Mouse (Mus musculus): ENCODE measurements around the gene Pgm2l1. TPM values are rescaled to one million over a fixed set of nuclear protein-coding genes. Genes with fewer than 3 reads are reported as not detected.

Pgm2l1 gene
- polyA plus RNA-seq, 1 experiment: 8.0 TPM

- TF ChIP-seq GATA1 (IDR thresholded peaks at IDR 0.05; ENCODE audit: borderline replicate concordance, low read length): no peak
- no peak for TF ChIP-seq FLI1 (IDR thresholded peaks at IDR 0.05; ENCODE audit: low read length)
- no peaks in the 10 kb centered on the region for H3K36me3 ChIP-seq (replicated peaks; ENCODE audit: low read length)
- H3K4me1 ChIP-seq: peaks cover 45% of the 10 kb centered on the region
- H3K27me3 ChIP-seq (replicated peaks): peaks cover 65% of the 10 kb centered on the region
- no peaks in the 10 kb centered on the region for H3K9me3 ChIP-seq
- no peak overlapping the region for H3K4me3 ChIP-seq (replicated peaks)
These were observed 80.9 kb downstream of the Pgm2l1 start for GRCm38 (mm10) chr7:100307872-100308653.

DNA sequence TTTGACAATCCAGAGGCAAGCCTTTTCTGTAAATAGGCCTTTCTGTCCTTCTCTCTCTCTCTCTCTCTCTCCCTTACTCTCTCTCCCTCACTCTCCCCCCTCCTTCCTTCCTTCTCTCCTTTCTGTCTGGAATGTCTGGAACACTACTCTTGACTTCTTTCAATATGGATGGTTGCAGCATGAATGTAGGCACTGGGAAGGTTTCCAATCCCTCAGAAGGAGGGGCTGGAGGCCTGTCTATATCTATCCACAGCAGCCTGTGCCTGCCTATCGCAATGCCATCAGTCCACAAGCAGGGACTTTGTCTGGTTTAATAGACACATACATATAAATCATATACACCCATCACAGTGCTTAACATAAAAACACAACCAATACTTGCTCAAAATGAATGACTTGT is 82.0 kb downstream of the Pgm2l1 start:
- H3K4me3 ChIP-seq (replicated peaks): no peak overlapping the region
- H3K36me3 ChIP-seq (replicated peaks; ENCODE audit: low read length): no peaks in the 10 kb centered on the region
- H3K27me3 ChIP-seq (replicated peaks): peaks cover 61% of the 10 kb centered on the region
- peaks cover 52% of the 10 kb centered on the region for H3K4me1 ChIP-seq
- TF ChIP-seq FLI1 (IDR thresholded peaks at IDR 0.05; ENCODE audit: low read length) (no peak), GATA1 (IDR thresholded peaks at IDR 0.05; ENCODE audit: borderline replicate concordance, low read length) (no peak)
- H3K9me3 ChIP-seq: no peaks in the 10 kb centered on the region

DNA sequence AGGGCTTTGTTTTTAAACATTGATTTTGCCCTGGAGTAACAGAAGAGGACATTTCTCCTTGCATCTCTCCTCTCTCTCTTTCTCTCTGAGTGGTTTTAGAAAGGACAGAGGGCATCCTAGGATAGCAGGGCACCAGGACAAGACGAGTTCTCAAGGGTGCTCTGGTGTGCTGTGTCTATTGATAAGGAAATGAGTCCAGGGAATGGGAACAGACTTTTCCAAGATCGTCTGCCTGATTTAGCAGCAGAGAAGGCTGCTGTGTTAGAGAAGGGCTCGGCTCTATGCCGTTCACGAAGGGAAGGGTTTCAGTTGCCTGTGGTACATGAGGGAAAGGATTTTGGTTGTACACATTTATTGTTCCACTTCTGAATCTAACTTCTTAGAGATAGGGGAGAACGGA is 82.5 kb downstream of the Pgm2l1 start:
- no peak overlapping the region for H3K4me3 ChIP-seq (replicated peaks)
- H3K4me1 ChIP-seq: peaks cover 52% of the 10 kb centered on the region
- no peaks in the 10 kb centered on the region for H3K9me3 ChIP-seq
- H3K36me3 ChIP-seq (replicated peaks; ENCODE audit: low read length): no peaks in the 10 kb centered on the region
- H3K27me3 ChIP-seq (replicated peaks): peaks cover 58% of the 10 kb centered on the region
- no peak for TF ChIP-seq GATA1 (IDR thresholded peaks at IDR 0.05; ENCODE audit: borderline replicate concordance, low read length)
- TF ChIP-seq FLI1 (IDR thresholded peaks at IDR 0.05; ENCODE audit: low read length): no peak

DNA sequence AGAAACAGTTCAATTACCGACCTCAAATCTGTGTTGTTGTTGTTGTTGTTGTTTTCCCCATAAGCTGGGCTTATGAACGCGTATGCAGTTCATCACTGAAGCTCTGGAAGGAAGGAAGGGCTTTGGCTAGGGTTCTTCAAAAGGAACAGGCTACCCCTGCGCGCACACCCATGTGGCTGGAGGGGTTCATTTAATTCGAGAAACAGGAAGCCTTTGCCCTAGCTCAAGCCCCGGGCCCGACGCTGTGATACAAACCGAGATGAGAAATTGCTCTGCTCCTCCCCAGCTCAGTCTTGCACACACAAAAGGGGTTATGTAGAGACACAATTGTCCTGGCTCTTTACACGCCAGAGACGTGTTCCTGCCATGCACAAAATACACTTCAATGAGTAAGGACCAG is 83.1 kb downstream of the Pgm2l1 start:
- Histone ChIP-seq H3K9me3 (no peaks in the 10 kb centered on the region), H3K27me3 (replicated peaks) (peaks cover 57% of the 10 kb centered on the region), H3K36me3 (replicated peaks; ENCODE audit: low read length) (no peaks in the 10 kb centered on the region), H3K4me1 (peaks cover 58% of the 10 kb centered on the region), H3K4me3 (replicated peaks) (no peak overlapping the region)
- TF ChIP-seq GATA1 (IDR thresholded peaks at IDR 0.05; ENCODE audit: borderline replicate concordance, low read length): no peak
- no peak for TF ChIP-seq FLI1 (IDR thresholded peaks at IDR 0.05; ENCODE audit: low read length)

GRCm38 (mm10) chr7:100312716-100313115 is 85.5 kb downstream of the Pgm2l1 start:
- H3K9me3 ChIP-seq: peaks cover 8% of the 10 kb centered on the region; the same call in 1 of the 2 replicates

DNA sequence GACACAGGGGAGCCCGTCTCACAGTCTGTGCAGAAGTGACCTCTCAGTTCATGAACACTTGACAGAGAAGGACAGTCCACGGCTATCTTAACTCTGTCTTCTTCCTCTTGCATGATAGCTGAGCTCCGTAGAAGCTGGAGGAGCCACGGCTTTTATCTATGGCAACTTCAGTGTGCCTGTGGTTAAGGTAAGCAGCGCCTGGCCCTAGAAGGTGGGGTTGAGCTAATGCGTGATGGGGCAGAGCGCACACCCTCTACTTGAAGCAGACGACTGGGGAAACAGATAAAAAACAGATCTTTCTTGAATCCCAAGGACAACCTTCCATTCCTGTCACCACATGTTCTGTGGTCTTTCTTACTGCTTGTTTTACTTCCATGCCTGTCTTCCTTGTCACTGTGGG is 89.7 kb downstream of the Pgm2l1 start:
- Histone ChIP-seq H3K9me3 (peaks cover 20% of the 10 kb centered on the region), H3K36me3 (replicated peaks; ENCODE audit: low read length) (no peaks in the 10 kb centered on the region), H3K4me1 (peaks cover 40% of the 10 kb centered on the region), H3K4me3 (replicated peaks) (no peak overlapping the region), H3K27me3 (replicated peaks) (peaks cover 33% of the 10 kb centered on the region)
- no peak for TF ChIP-seq GATA1 (IDR thresholded peaks at IDR 0.05; ENCODE audit: borderline replicate concordance, low read length)
- no peak for TF ChIP-seq FLI1 (IDR thresholded peaks at IDR 0.05; ENCODE audit: low read length)

More at GRCm38 (mm10) chr7:100312716-100313115, 85.5 kb downstream of the Pgm2l1 start:
- H3K4me3 ChIP-seq (replicated peaks): peak overlapping the region; percentile 80
- no peaks in the 10 kb centered on the region for H3K36me3 ChIP-seq (replicated peaks; ENCODE audit: low read length)
- H3K27me3 ChIP-seq (replicated peaks): peaks cover 57% of the 10 kb centered on the region
- TF ChIP-seq GATA1 (IDR thresholded peaks at IDR 0.05; ENCODE audit: borderline replicate concordance, low read length) (no peak), FLI1 (IDR thresholded peaks at IDR 0.05; ENCODE audit: low read length) (no peak)
- H3K4me1 ChIP-seq: peaks cover 62% of the 10 kb centered on the region

GRCm38 (mm10) chr7:100317534-100317933 is 90.3 kb downstream of the Pgm2l1 start:
- H3K36me3 ChIP-seq (replicated peaks; ENCODE audit: low read length): no peaks in the 10 kb centered on the region
- no peak overlapping the region for H3K4me3 ChIP-seq (replicated peaks)
- peaks cover 33% of the 10 kb centered on the region for H3K27me3 ChIP-seq (replicated peaks)
- H3K9me3 ChIP-seq: peaks cover 20% of the 10 kb centered on the region
- TF ChIP-seq GATA1 (IDR thresholded peaks at IDR 0.05; ENCODE audit: borderline replicate concordance, low read length) (no peak), FLI1 (IDR thresholded peaks at IDR 0.05; ENCODE audit: low read length) (no peak)
- peaks cover 34% of the 10 kb centered on the region for H3K4me1 ChIP-seq

DNA sequence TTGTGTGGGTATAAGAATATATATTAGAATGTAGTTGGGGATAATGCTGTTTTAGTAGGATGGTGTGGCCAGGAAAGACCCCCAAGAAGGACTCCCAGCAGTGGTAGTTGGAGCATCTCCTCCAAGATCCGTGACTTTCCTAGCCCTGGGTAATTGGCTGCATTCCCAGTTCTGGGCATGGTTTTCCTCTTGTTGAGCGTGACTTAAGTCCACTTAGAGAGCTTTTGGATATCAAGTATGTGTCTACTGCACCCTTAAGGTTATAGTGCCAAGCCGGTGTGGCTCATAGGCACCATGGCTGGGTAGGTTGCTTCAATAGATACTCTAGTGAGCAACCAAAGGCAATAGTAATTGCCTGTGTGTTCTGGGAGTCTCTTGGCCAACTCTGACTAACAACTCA is 96.5 kb downstream of the Pgm2l1 start:
- TF ChIP-seq FLI1 (IDR thresholded peaks at IDR 0.05; ENCODE audit: low read length): no peak
- no peak for TF ChIP-seq GATA1 (IDR thresholded peaks at IDR 0.05; ENCODE audit: borderline replicate concordance, low read length)
- Histone ChIP-seq H3K4me1 (no peaks in the 10 kb centered on the region), H3K36me3 (replicated peaks; ENCODE audit: low read length) (peaks cover 46% of the 10 kb centered on the region), H3K9me3 (peaks cover 12% of the 10 kb centered on the region), H3K4me3 (replicated peaks) (no peak overlapping the region), H3K27me3 (replicated peaks) (peaks cover 7% of the 10 kb centered on the region)

- Histone ChIP-seq H3K36me3 (replicated peaks; ENCODE audit: low read length) (peaks cover 63% of the 10 kb centered on the region), H3K9me3 (peaks cover 7% of the 10 kb centered on the region), H3K4me1 (no peaks in the 10 kb centered on the region), H3K27me3 (replicated peaks) (peaks cover 4% of the 10 kb centered on the region), H3K4me3 (replicated peaks) (no peak overlapping the region)
- TF ChIP-seq FLI1 (IDR thresholded peaks at IDR 0.05; ENCODE audit: low read length) (no peak), GATA1 (IDR thresholded peaks at IDR 0.05; ENCODE audit: borderline replicate concordance, low read length) (no peak)
These were observed 98.3 kb downstream of the Pgm2l1 start for GRCm38 (mm10) chr7:100325482-100325881.

DNA sequence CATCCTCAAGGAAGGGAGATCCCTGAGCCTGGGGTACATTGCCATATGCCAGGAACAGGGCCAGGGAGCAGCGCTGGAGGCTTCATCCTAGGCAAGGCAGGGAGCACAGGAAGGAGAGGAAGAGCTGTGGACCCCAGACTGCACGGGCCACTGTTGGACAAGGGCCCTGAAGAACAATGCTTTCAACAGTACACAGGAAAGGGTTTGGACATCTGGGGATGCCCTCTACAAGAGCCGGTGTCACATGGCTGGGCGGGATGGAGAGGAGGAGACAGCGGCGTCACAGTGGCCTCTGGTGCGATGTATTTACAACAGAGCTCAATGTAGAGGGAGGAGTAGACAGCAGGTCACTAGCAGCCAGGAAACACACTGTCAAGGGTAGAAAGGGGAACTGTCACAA is 100.3 kb downstream of the Pgm2l1 start:
- Histone ChIP-seq H3K9me3 (no peaks in the 10 kb centered on the region), H3K4me1 (no peaks in the 10 kb centered on the region), H3K4me3 (replicated peaks) (no peak overlapping the region), H3K36me3 (replicated peaks; ENCODE audit: low read length) (peaks cover 83% of the 10 kb centered on the region), H3K27me3 (replicated peaks) (no peaks in the 10 kb centered on the region)
- TF ChIP-seq GATA1 (IDR thresholded peaks at IDR 0.05; ENCODE audit: borderline replicate concordance, low read length) (no peak), FLI1 (IDR thresholded peaks at IDR 0.05; ENCODE audit: low read length) (no peak)

Other genes starting within 250 kb of the Pgm2l1 start
- 0.82 and 0.87 TPM in 2 replicates for gene Rnf169, start 246.9 kb upstream of the Pgm2l1 start, polyA plus RNA-seq (2012; ENCODE audit: insufficient read depth, low replicate concordance)
- 0.15 TPM in 1 of 2 replicates, not detected in the other for gene Chrdl2, start 221.2 kb upstream of the Pgm2l1 start, polyA plus RNA-seq (2012; ENCODE audit: insufficient read depth, low replicate concordance)
- 5.7 TPM in 1 of 2 replicates, not detected in the other for gene Pold3, start 105.8 kb upstream of the Pgm2l1 start, polyA plus RNA-seq (2012; ENCODE audit: insufficient read depth, low replicate concordance)
- 2.3 and 3.1 TPM in 2 replicates for gene Lipt2, start 68.1 kb upstream of the Pgm2l1 start, polyA plus RNA-seq (2012; ENCODE audit: insufficient read depth, low replicate concordance)
- not detected in 2 replicates for gene Kcne3, start 50.9 kb upstream of the Pgm2l1 start, polyA plus RNA-seq (2012; ENCODE audit: insufficient read depth, low replicate concordance)
- gene P4ha3, start 58.1 kb downstream of the Pgm2l1 start, polyA plus RNA-seq (2012; ENCODE audit: insufficient read depth, low replicate concordance): 0.22 TPM in 1 of 2 replicates, not detected in the other
- gene C2cd3, start 144.8 kb downstream of the Pgm2l1 start, polyA plus RNA-seq (2012; ENCODE audit: insufficient read depth, low replicate concordance): 3.6 and 10.7 TPM in 2 replicates
- 14.3 and 41.4 TPM in 2 replicates for gene Ppme1, start 144.9 kb downstream of the Pgm2l1 start, polyA plus RNA-seq (2012; ENCODE audit: insufficient read depth, low replicate concordance)
- not detected in 2 replicates for gene Ucp3, start 245.6 kb downstream of the Pgm2l1 start, polyA plus RNA-seq (2012; ENCODE audit: insufficient read depth, low replicate concordance)